Mouse (Mus musculus) forebrain, embryonic 13.5 days (tissue): ENCODE results near the gene Kit. TPM values are rescaled to one million over a fixed set of nuclear protein-coding genes. Genes with fewer than 3 reads are reported as not detected.

Source experiments
- ATAC-seq: fragments of 200-750 bp; cut with Nextera tagmentation; 2 replicates; pipeline ENCODE4 v1.8.0; 2017
- H3K27ac ChIP-seq: fragments of 300-500 bp; sonication (generic); 2 replicates; pipeline ENCODE4 v1.5.1; 2015; ENCODE audit warnings: inconsistent platforms, mild to moderate bottlenecking, moderate library complexity
- H3K27me3 ChIP-seq: fragments of 300-500 bp; sonication (generic); 2 replicates; pipeline ENCODE4 v1.6.1; 2015; ENCODE audit warnings: mild to moderate bottlenecking, inconsistent platforms
- H3K36me3 ChIP-seq: fragments of 300-500 bp; sonication (generic); 2 replicates; pipeline ENCODE4 v1.6.1; 2015; ENCODE audit warnings: mild to moderate bottlenecking, inconsistent platforms; ENCODE audit not compliant: poor library complexity, severe bottlenecking
- H3K4me1 ChIP-seq: fragments of 300-500 bp; sonication (generic); 2 replicates; pipeline ENCODE4 v1.6.1; 2015; ENCODE audit warnings: inconsistent platforms
- H3K4me2 ChIP-seq: fragments of 300-500 bp; sonication (generic); 2 replicates; pipeline ENCODE4 v1.6.1; 2015; ENCODE audit warnings: inconsistent platforms, mild to moderate bottlenecking, moderate library complexity
- H3K4me3 ChIP-seq: fragments of 300-500 bp; sonication (generic); 2 replicates; pipeline ENCODE4 v1.5.1; 2015; ENCODE audit warnings: mild to moderate bottlenecking, inconsistent platforms
- H3K9ac ChIP-seq: fragments of 300-500 bp; sonication (generic); 2 replicates; pipeline ENCODE4 v1.6.1; 2015; ENCODE audit warnings: mild to moderate bottlenecking, inconsistent platforms
- H3K9me3 ChIP-seq: fragments of 300-500 bp; sonication (generic); replicated peaks from 2 replicates; pipeline ENCODE4 v1.6.1; 2016; ENCODE audit warnings: inconsistent platforms
- WGBS: fragments of 180-500 bp; shearing (Covaris S2); methylation state at CpG from one replicate; pipeline ENCODE4 v1.1.7; 2015; 5-methylcytosine and 5-hydroxymethylcytosine counted together
- polyA plus RNA-seq: library from polyadenylated mRNA; unstranded; fragments of >200 nt; fragmentation: Nextera tagmentation; extraction: Ambion mirVana; gene quantifications from 2 replicates; pipeline ENCODE4 v1.2.1, GENCODE M21; 2015

Gene Kit
- polyA plus RNA-seq, 1 experiment from 2014 or later = 28.2 TPM

GRCm38 (mm10) chr5:75622401-75622800 is 47.7 kb downstream of the Kit start:
- peaks cover 24% of the 10 kb centered on the region; the same call in 1 of the 2 replicates for H3K36me3 ChIP-seq
- H3K4me1 ChIP-seq = peaks cover 13% of the 10 kb centered on the region; the same call in 1 of the 2 replicates
- WGBS = 93% methylated on average over 4 of the region's 4 CpGs
- no peaks in the 10 kb centered on the region for H3K9me3 ChIP-seq
- H3K9ac ChIP-seq = no peak overlapping the region
- H3K27me3 ChIP-seq = no peaks in the 10 kb centered on the region
- no peak overlapping the region for H3K27ac ChIP-seq
- ATAC-seq = no peak
- no peak overlapping the region for H3K4me2 ChIP-seq
- no peak overlapping the region for H3K4me3 ChIP-seq

- 91% methylated on average over 11 of the region's 11 CpGs for WGBS
- peaks cover 24% of the 10 kb centered on the region; the same call in 1 of the 2 replicates for H3K36me3 ChIP-seq
- peaks cover 13% of the 10 kb centered on the region; the same call in 1 of the 2 replicates for H3K4me1 ChIP-seq
- no peak overlapping the region for H3K9ac ChIP-seq
- no peak overlapping the region for H3K4me2 ChIP-seq
- H3K9me3 ChIP-seq = no peaks in the 10 kb centered on the region
- no peak for ATAC-seq
- no peak overlapping the region for H3K27ac ChIP-seq
- no peaks in the 10 kb centered on the region for H3K27me3 ChIP-seq
- no peak overlapping the region for H3K4me3 ChIP-seq
These were observed 48.3 kb downstream of the Kit start for GRCm38 (mm10) chr5:75623007-75623406.

GRCm38 (mm10) chr5:75623520-75623919 is 48.8 kb downstream of the Kit start:
- Histone ChIP-seq H3K36me3 (peaks cover 24% of the 10 kb centered on the region; the same call in 1 of the 2 replicates), H3K27me3 (no peaks in the 10 kb centered on the region), H3K4me2 (no peak overlapping the region), H3K9ac (no peak overlapping the region), H3K9me3 (no peaks in the 10 kb centered on the region), H3K4me3 (no peak overlapping the region), H3K27ac (no peak overlapping the region), H3K4me1 (peaks cover 13% of the 10 kb centered on the region; the same call in 1 of the 2 replicates)
- 83% methylated on average over 1 of the region's 1 CpGs for WGBS
- no peak for ATAC-seq

GRCm38 (mm10) chr5:75623993-75624706 is 49.4 kb downstream of the Kit start:
- peaks cover 24% of the 10 kb centered on the region; the same call in 1 of the 2 replicates for H3K36me3 ChIP-seq

GRCm38 (mm10) chr5:75625059-75625458 is 50.3 kb downstream of the Kit start:
- Histone ChIP-seq H3K4me3 (no peak overlapping the region), H3K27ac (no peak overlapping the region), H3K36me3 (peaks cover 24% of the 10 kb centered on the region; the same call in 1 of the 2 replicates), H3K4me1 (peaks cover 13% of the 10 kb centered on the region; the same call in 1 of the 2 replicates), H3K9ac (no peak overlapping the region), H3K4me2 (no peak overlapping the region), H3K9me3 (no peaks in the 10 kb centered on the region), H3K27me3 (no peaks in the 10 kb centered on the region)
- ATAC-seq = no peak

More at GRCm38 (mm10) chr5:75623993-75624706, 49.4 kb downstream of the Kit start:
- Histone ChIP-seq H3K4me2 (no peak overlapping the region), H3K27me3 (no peaks in the 10 kb centered on the region), H3K9ac (no peak overlapping the region), H3K27ac (no peak overlapping the region), H3K4me3 (no peak overlapping the region), H3K9me3 (no peaks in the 10 kb centered on the region), H3K4me1 (peaks cover 13% of the 10 kb centered on the region; the same call in 1 of the 2 replicates)
- ATAC-seq = no peak
- 91% methylated on average over 20 of the region's 20 CpGs for WGBS

GRCm38 (mm10) chr5:75626284-75626683 is 51.6 kb downstream of the Kit start:
- Histone ChIP-seq H3K27ac (no peak overlapping the region), H3K4me2 (no peak overlapping the region), H3K4me1 (peaks cover 13% of the 10 kb centered on the region; the same call in 1 of the 2 replicates), H3K36me3 (peaks cover 19% of the 10 kb centered on the region; the same call in 1 of the 2 replicates), H3K9me3 (no peaks in the 10 kb centered on the region), H3K27me3 (no peaks in the 10 kb centered on the region), H3K9ac (no peak overlapping the region), H3K4me3 (no peak overlapping the region)
- ATAC-seq = no peak
- 55% methylated on average over 8 of the region's 8 CpGs for WGBS

GRCm38 (mm10) chr5:75626703-75627102 is 52.0 kb downstream of the Kit start:
- H3K27ac ChIP-seq = no peak overlapping the region
- no peak for ATAC-seq
- H3K36me3 ChIP-seq = peaks cover 15% of the 10 kb centered on the region; the same call in 1 of the 2 replicates
- H3K4me1 ChIP-seq = peaks cover 13% of the 10 kb centered on the region; the same call in 1 of the 2 replicates
- no peak overlapping the region for H3K4me2 ChIP-seq
- H3K9ac ChIP-seq = no peak overlapping the region
- H3K9me3 ChIP-seq = no peaks in the 10 kb centered on the region
- 41% methylated on average over 6 of the region's 6 CpGs for WGBS
- H3K4me3 ChIP-seq = no peak overlapping the region
- no peaks in the 10 kb centered on the region for H3K27me3 ChIP-seq

- no peak for ATAC-seq
- WGBS = 91% methylated on average over 5 of the region's 5 CpGs
- H3K9me3 ChIP-seq = no peaks in the 10 kb centered on the region
- H3K9ac ChIP-seq = no peak overlapping the region
- no peaks in the 10 kb centered on the region for H3K27me3 ChIP-seq
- H3K27ac ChIP-seq = no peak overlapping the region
- no peaks in the 10 kb centered on the region for H3K36me3 ChIP-seq
- H3K4me3 ChIP-seq = no peak overlapping the region
- H3K4me1 ChIP-seq = no peaks in the 10 kb centered on the region
- H3K4me2 ChIP-seq = no peak overlapping the region
These were observed 57.5 kb downstream of the Kit start for GRCm38 (mm10) chr5:75632257-75632656.

GRCm38 (mm10) chr5:75632846-75633640 is 58.3 kb downstream of the Kit start:
- H3K27ac ChIP-seq = no peak overlapping the region
- H3K9me3 ChIP-seq = no peaks in the 10 kb centered on the region
- no peak for ATAC-seq
- 90% methylated on average over 18 of the region's 18 CpGs for WGBS
- H3K36me3 ChIP-seq = no peaks in the 10 kb centered on the region
- H3K4me2 ChIP-seq = no peak overlapping the region
- no peaks in the 10 kb centered on the region for H3K27me3 ChIP-seq
- no peaks in the 10 kb centered on the region for H3K4me1 ChIP-seq
- H3K4me3 ChIP-seq = no peak overlapping the region
- no peak overlapping the region for H3K9ac ChIP-seq

- no peak overlapping the region for H3K27ac ChIP-seq
- H3K9me3 ChIP-seq = no peaks in the 10 kb centered on the region
- no peaks in the 10 kb centered on the region for H3K36me3 ChIP-seq
- 60% methylated on average over 12 of the region's 12 CpGs for WGBS
- no peaks in the 10 kb centered on the region for H3K27me3 ChIP-seq
- no peak overlapping the region for H3K9ac ChIP-seq
- H3K4me2 ChIP-seq = no peak overlapping the region
- no peak overlapping the region for H3K4me3 ChIP-seq
- peak; percentile 36; the same call in 1 of the 2 replicates for ATAC-seq
- H3K4me1 ChIP-seq = no peaks in the 10 kb centered on the region
These were observed 60.7 kb downstream of the Kit start for GRCm38 (mm10) chr5:75635385-75635784.

GRCm38 (mm10) chr5:75640637-75641036 is 65.9 kb downstream of the Kit start:
- Histone ChIP-seq H3K27ac (no peak overlapping the region), H3K36me3 (peaks cover 6% of the 10 kb centered on the region; the same call in 1 of the 2 replicates), H3K27me3 (no peaks in the 10 kb centered on the region), H3K9ac (no peak overlapping the region), H3K4me3 (no peak overlapping the region), H3K9me3 (no peaks in the 10 kb centered on the region), H3K4me2 (no peak overlapping the region), H3K4me1 (no peaks in the 10 kb centered on the region)
- 80% methylated on average over 11 of the region's 11 CpGs for WGBS
- ATAC-seq = no peak

- Histone ChIP-seq H3K36me3 (peaks cover 9% of the 10 kb centered on the region; the same call in 1 of the 2 replicates), H3K4me1 (peaks cover 10% of the 10 kb centered on the region), H3K4me2 (no peak overlapping the region), H3K9me3 (no peaks in the 10 kb centered on the region), H3K9ac (no peak overlapping the region), H3K27me3 (no peaks in the 10 kb centered on the region), H3K27ac (no peak overlapping the region), H3K4me3 (no peak overlapping the region)
- no peak for ATAC-seq
- WGBS = 93% methylated on average over 5 of the region's 5 CpGs
These were observed 72.3 kb downstream of the Kit start for GRCm38 (mm10) chr5:75647046-75647445.
